Mouse (Mus musculus) heart, adult 2 months (tissue): ENCODE data around the gene Xlr5a. TPM values are rescaled to one million over a fixed set of nuclear protein-coding genes. Genes with fewer than 3 reads are reported as not detected.
"Not testable (repeated sequence)": the region's sequence is repeated elsewhere in the genome, so short reads cannot be mapped to it uniquely, and the experiment has no call there.

Experiments used
- DNase-seq, 2 experiments: peaks; one replicate each; pipeline ENCODE4 v3.0.0; 2021
- H3K27ac ChIP-seq: fragments of 200-600 bp; 2 replicates; pipeline ENCODE4 v1.8.1; 2022
- H3K27me3 ChIP-seq: fragments of 200-500 bp; 2 replicates; pipeline ENCODE4 v1.6.1; 2012; ENCODE audit warnings: mild to moderate bottlenecking, low read length, inconsistent platforms, mixed read lengths; ENCODE audit not compliant: control insufficient read depth, insufficient read depth
- H3K36me3 ChIP-seq: fragments of 200-500 bp; 2 replicates; pipeline ENCODE4 v1.6.1; 2012; ENCODE audit warnings: low read length, inconsistent platforms; ENCODE audit not compliant: control insufficient read depth, insufficient read depth
- H3K4me1 ChIP-seq: fragments of 200-500 bp; 2 replicates; pipeline ENCODE4 v1.6.1; 2011; ENCODE audit warnings: low read length; ENCODE audit not compliant: control insufficient read depth, insufficient read depth
- H3K4me3 ChIP-seq: fragments of 200-600 bp; 2 replicates; pipeline ENCODE4 v1.8.1; 2022
- H3K79me2 ChIP-seq: fragments of 200-500 bp; replicated peaks from 2 replicates; pipeline ENCODE4 v1.6.1; 2012; ENCODE audit warnings: mild to moderate bottlenecking, inconsistent platforms, low read length, moderate library complexity, mixed read lengths; ENCODE audit not compliant: control insufficient read depth, insufficient read depth
- H3K9ac ChIP-seq: fragments of 200-500 bp; 2 replicates; pipeline ENCODE4 v1.6.1; 2012; ENCODE audit warnings: low read depth, mild to moderate bottlenecking, control low read depth, inconsistent platforms, low read length, mixed read lengths
- CTCF ChIP-seq: fragments of 200-600 bp; IDR thresholded peaks from 2 replicates; pipeline ENCODE4 v1.8.1; 2022; ENCODE audit warnings: antibody characterized with exemption, mild to moderate bottlenecking, moderate library complexity
- EP300 ChIP-seq: fragments of 200-500 bp; IDR thresholded peaks from 2 replicates; pipeline ENCODE4 v1.6.1; 2011; ENCODE audit warnings: low read depth, low read length, control low read depth; ENCODE audit not compliant: insufficient read depth
- POLR2A ChIP-seq: fragments of 200-500 bp; IDR thresholded peaks from 2 replicates; pipeline ENCODE4 v1.6.1; 2011; ENCODE audit warnings: mild to moderate bottlenecking, low read depth, low read length, control low read depth; ENCODE audit not compliant: insufficient read depth
- whole genome bisulfite sequencing: fragments of 180-500 bp; shearing (Covaris S2); methylation state at CpG from one replicate; pipeline ENCODE4 v1.1.7; 2018; 5-methylcytosine and 5-hydroxymethylcytosine counted together
- intact Hi-C: fragments of 180-260 bp; cut with DNase I; formaldehyde crosslinking; loops from one replicate; pipeline ENCODE4 v1.15.1; 2025
- polyA plus RNA-seq: library from polyadenylated mRNA; depleted of rRNA; stranded (reverse); fragments of >200 nt; gene quantifications from 2 replicates; pipeline ENCODE4 v1.2.3, GENCODE M21; 2012
- total RNA-seq, 2 experiments: library from RNA; stranded (reverse); gene quantifications; 2 replicates each; pipeline ENCODE4 v1.2.3; 2021

Gene Xlr5a
- total and polyA plus RNA-seq, 3 experiments: not detected

DNA sequence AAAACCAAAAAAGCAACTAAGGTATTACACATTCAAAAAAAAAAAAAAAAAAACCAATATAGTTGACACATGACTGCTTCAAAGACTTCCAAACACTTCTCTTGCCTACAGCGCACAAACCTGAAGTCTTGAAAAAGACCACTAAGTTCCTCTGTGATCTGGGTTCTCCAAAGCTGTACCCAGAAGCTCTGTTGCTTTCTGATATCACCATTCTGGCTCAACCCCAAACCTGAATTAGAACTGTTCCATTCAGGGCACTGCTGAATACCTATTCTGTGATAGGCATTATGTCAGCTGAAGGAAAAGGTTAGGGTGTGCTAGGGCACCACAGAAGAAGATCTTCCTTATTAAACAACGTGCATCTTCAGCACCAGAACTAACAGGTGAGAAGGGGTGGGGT, 34.4 kb upstream of the Xlr5a start:
- H3K36me3 ChIP-seq: no peaks in the 10 kb centered on the region
- no peak overlapping the region for H3K4me3 ChIP-seq
- no peaks in the 10 kb centered on the region for H3K27me3 ChIP-seq
- H3K27ac ChIP-seq: no peak overlapping the region
- no peak for TF ChIP-seq EP300
- no peak for TF ChIP-seq POLR2A
- no peak for TF ChIP-seq CTCF
- no peak overlapping the region for H3K9ac ChIP-seq
- DNase-seq: no peak
- no peaks in the 10 kb centered on the region for H3K4me1 ChIP-seq
- intact Hi-C loops: no loop called here
- no peaks in the 10 kb centered on the region for H3K79me2 ChIP-seq
- 72% methylated on average over 2 of the region's 2 CpGs for WGBS

DNA sequence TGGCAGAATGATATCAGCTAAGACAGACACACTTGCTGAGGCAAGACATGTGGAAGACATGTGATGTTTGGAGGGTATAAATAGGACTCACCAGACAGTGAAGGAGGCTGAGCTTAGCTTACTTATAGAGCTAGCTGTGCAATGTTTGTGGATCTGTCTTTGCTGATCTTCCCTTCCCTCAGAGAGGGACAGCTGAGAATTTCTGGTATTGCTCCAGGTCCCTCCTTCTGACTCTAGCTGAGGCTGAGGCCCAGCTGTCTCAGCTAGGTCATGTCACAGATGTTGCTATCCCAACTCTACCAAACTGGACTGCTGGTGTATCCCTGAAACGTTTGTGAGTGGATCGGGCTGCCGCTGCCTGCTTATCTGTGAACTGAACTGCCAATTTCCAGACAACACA, 28.3 kb upstream of the Xlr5a start:
- H3K4me1 ChIP-seq: no peaks in the 10 kb centered on the region
- intact Hi-C loops: no loop called here
- no peak overlapping the region for H3K4me3 ChIP-seq
- no peak overlapping the region for H3K9ac ChIP-seq
- H3K27ac ChIP-seq: no peak overlapping the region
- DNase-seq: no peak
- H3K27me3 ChIP-seq: no peaks in the 10 kb centered on the region
- H3K36me3 ChIP-seq: no peaks in the 10 kb centered on the region
- 59% methylated on average over 3 of the region's 3 CpGs for WGBS
- no peaks in the 10 kb centered on the region for H3K79me2 ChIP-seq
- TF ChIP-seq POLR2A: no peak
- no peak for TF ChIP-seq EP300
- TF ChIP-seq CTCF: no peak

DNA sequence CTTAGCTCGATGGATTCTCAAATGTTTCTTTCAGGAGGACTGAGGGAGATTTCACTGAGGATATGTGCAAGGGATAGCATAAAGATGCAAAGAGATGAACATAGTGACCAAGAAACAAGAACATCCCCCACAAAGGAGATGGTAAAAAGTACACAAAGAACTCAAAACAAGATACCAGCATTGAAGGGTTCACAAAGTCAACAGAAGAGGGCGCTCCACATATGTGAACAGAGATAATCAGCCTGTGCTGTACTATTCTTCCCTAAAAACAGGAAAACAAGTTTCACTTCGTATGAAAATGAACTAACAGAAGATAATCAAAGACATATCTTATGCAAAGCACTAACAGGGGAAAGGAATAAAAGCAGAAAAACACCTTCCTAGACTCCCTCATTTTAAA, 19.7 kb upstream of the Xlr5a start:
- DNase-seq: no peak
- no peaks in the 10 kb centered on the region for H3K4me1 ChIP-seq
- WGBS: 13% methylated on average over 3 of the region's 3 CpGs
- no peaks in the 10 kb centered on the region for H3K36me3 ChIP-seq
- no peak overlapping the region for H3K9ac ChIP-seq
- no peaks in the 10 kb centered on the region for H3K79me2 ChIP-seq
- no peaks in the 10 kb centered on the region for H3K27me3 ChIP-seq
- H3K4me3 ChIP-seq: no peak overlapping the region
- peak; percentile 76 for TF ChIP-seq CTCF
- no peak for TF ChIP-seq POLR2A
- no peak overlapping the region for H3K27ac ChIP-seq
- intact Hi-C loops: loop anchor here (5.0 kb wide), 2 partner anchors 120 to 140 kb away; no protein-coding TSS in a partner anchor

DNA sequence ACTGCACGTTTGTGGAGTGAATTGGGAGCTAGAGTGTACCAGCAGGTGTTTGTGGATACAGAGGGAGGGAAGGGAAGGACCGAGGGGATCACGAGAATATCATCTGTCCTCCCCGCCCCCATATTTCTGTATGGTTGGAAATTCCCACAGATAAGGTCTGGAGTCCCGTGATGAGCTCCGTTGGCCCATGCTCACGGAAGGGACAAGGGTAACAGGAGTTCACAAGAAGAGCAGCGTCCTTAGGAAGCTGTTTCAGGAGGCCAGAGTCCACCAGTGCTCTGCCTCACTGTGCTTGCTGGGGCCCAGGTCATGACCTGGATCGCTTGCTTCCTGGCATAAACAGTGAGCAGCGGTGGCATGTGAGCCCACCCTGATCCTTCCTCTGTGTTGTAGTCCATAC, 3.0 kb upstream of the Xlr5a start:
- H3K4me3 ChIP-seq, H3K79me2 ChIP-seq, H3K4me1 ChIP-seq, intact Hi-C loops, DNase-seq, H3K27me3 ChIP-seq, H3K36me3 ChIP-seq, H3K27ac ChIP-seq, H3K9ac ChIP-seq: not testable (repeated sequence)
- WGBS: 57% methylated on average over 7 of the region's 10 CpGs

DNA sequence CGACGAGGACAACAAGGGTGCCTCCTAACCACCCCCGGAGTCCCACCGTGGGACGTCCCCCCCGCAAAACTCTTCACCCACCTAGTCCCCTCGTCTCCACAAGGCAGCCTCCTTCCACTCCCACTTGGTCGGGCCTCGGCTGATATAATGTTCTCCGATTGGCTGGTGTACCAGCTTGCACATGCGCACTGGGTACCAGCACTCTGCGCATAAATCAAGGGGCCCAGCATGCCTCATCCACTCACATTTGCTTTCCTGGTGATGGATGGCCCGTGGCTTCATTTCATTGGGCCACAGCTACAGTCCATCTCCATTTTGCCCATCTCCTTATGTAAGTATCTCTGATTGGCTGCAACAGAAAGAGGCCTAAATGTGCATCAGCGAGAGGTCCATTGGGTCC, 27.5 kb downstream of the Xlr5a start, which contains the start of gene Xlr3c:
Gene Xlr3c, minus strand, starts transcription at position 121 of the 400 bp plus-strand sequence.
- H3K27me3 ChIP-seq, H3K27ac ChIP-seq, H3K4me1 ChIP-seq, H3K9ac ChIP-seq, H3K4me3 ChIP-seq, H3K36me3 ChIP-seq, intact Hi-C loops, DNase-seq, H3K79me2 ChIP-seq: not testable (repeated sequence)
- 89% methylated on average over 14 of the region's 14 CpGs for WGBS

DNA sequence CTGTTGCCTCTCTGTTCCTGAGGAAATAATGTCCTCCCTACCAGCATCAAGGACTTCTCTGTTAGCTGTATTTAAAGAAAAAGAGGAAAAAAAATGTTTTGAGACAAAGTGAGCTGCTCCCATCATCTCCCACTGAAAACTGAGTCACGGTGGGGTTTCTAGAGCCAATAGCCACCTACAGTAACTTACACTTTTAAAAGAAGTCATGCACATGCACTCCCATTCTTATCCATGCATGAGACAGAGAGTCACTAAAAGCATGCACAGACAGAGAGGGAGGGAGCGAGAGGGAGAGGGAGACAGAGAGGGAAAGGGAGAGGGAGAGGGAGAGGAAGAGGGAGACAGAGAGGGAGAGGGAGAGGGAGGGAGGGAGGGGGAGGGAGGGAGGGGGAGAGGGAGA, 30.3 kb downstream of the Xlr5a start:
- H3K36me3 ChIP-seq, H3K27ac ChIP-seq, intact Hi-C loops, H3K4me1 ChIP-seq, DNase-seq, H3K4me3 ChIP-seq, H3K79me2 ChIP-seq, H3K9ac ChIP-seq, H3K27me3 ChIP-seq: not testable (repeated sequence)
- 90% methylated on average over 1 of the region's 2 CpGs for WGBS

DNA sequence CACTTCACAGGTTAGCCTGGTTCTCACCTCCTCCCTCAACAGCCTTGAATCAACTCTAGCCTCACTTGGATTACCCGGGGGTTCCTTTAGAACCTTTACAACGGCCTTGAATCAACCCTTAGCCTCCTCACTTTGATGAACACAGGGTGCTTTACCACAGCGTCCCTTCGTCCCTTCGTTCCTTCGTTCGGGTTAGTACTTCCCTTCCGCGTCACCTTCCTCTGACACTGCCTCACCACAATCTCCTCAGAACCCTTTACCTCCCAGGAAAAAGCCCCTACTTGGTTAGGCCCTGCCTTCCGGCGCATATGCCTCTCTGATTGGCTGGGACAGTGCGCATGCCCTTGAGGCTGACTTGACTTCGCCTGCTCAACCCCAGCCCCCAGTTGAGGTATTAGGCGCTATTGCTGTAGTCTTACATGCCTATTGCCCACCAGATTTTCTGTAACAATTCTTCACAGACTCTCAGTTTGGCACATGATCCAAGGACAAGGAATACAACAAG, 49.9 kb downstream of the Xlr5a start, which contains the start of gene Xlr4c:
Gene Xlr4c, minus strand, starts transcription at position 310 of the 505 bp plus-strand sequence.
- H3K9ac ChIP-seq, H3K4me3 ChIP-seq, H3K27ac ChIP-seq, DNase-seq, H3K4me1 ChIP-seq, intact Hi-C loops, H3K79me2 ChIP-seq, H3K27me3 ChIP-seq, H3K36me3 ChIP-seq: not testable (repeated sequence)
- 78% methylated on average over 14 of the region's 14 CpGs for WGBS
